Mouse (Mus musculus): ENCODE results near the gene Cntnap5c.
A peak's percentile ranks its signal among the peaks of the same experiment; 100 is the strongest.
"Not testable (repeated sequence)": the region's sequence is repeated elsewhere in the genome, so short reads cannot be mapped to it uniquely, and the experiment has no call there.

Cntnap5c gene

GRCm38 (mm10) chr17:57768622-57769610 lies at the start of gene Cntnap5c:
Cntnap5c (plus strand) TSS chr17:57769570.
- DNase-seq (ENCODE audit: low spot score), result no peak

- DNase-seq (ENCODE audit: low spot score), result no peak
Observed at GRCm38 (mm10) chr17:57742119-57742518, 27.3 kb upstream of the Cntnap5c start, which contains the start of gene Gm21834. Gm21834 (minus strand) TSS chr17:57742219.

- no peak for DNase-seq (ENCODE audit: low spot score)
Observed at GRCm38 (mm10) chr17:57758033-57758432, 11.3 kb upstream of the Cntnap5c start.

- no peak for DNase-seq (ENCODE audit: low spot score)
Observed at GRCm38 (mm10) chr17:57767306-57767705, 2.1 kb upstream of the Cntnap5c start.

- peak; percentile 7 for DNase-seq (ENCODE audit: low spot score)
Observed at GRCm38 (mm10) chr17:57770904-57771303, 1.5 kb downstream of the Cntnap5c start.

- no peak for DNase-seq (ENCODE audit: low spot score)
Observed at GRCm38 (mm10) chr17:57788161-57788799, 18.9 kb downstream of the Cntnap5c start.

- no peak for DNase-seq (ENCODE audit: low spot score)
Observed at GRCm38 (mm10) chr17:57795408-57795807, 26.0 kb downstream of the Cntnap5c start.

- no peak for DNase-seq (ENCODE audit: low spot score)
Observed at GRCm38 (mm10) chr17:57796668-57797311, 27.4 kb downstream of the Cntnap5c start.

- no peak for DNase-seq (ENCODE audit: low spot score)
Observed at GRCm38 (mm10) chr17:57799414-57799985, 30.1 kb downstream of the Cntnap5c start.

GRCm38 (mm10) chr17:57801180-57801579 lies 31.8 kb downstream of the Cntnap5c start:
- no peak for DNase-seq (ENCODE audit: low spot score)

GRCm38 (mm10) chr17:57837090-57837971 lies 68.0 kb downstream of the Cntnap5c start:
- no peak for DNase-seq (ENCODE audit: low spot score)

- DNase-seq (ENCODE audit: low spot score), result not testable (repeated sequence)
Observed at GRCm38 (mm10) chr17:57855811-57856210, 86.4 kb downstream of the Cntnap5c start.

- DNase-seq (ENCODE audit: low spot score), result no peak
Observed at GRCm38 (mm10) chr17:57865996-57866395, 96.6 kb downstream of the Cntnap5c start.

- DNase-seq (ENCODE audit: low spot score), result no peak
Observed at GRCm38 (mm10) chr17:57887742-57888389, 118.5 kb downstream of the Cntnap5c start.

GRCm38 (mm10) chr17:57911770-57912293 lies 142.5 kb downstream of the Cntnap5c start:
- DNase-seq (ENCODE audit: low spot score), result no peak

GRCm38 (mm10) chr17:57984230-57984629 lies 214.9 kb downstream of the Cntnap5c start:
- no peak for DNase-seq (ENCODE audit: low spot score)

GRCm38 (mm10) chr17:57988420-57988819 lies 219.1 kb downstream of the Cntnap5c start:
- no peak for DNase-seq (ENCODE audit: low spot score)

GRCm38 (mm10) chr17:57996461-57996860 lies 227.1 kb downstream of the Cntnap5c start:
- DNase-seq (ENCODE audit: low spot score), result no peak

- no peak for DNase-seq (ENCODE audit: low spot score)
Observed at GRCm38 (mm10) chr17:57999080-57999479, 229.7 kb downstream of the Cntnap5c start.

GRCm38 (mm10) chr17:58002845-58003244 lies 233.5 kb downstream of the Cntnap5c start:
- DNase-seq (ENCODE audit: low spot score), result no peak

Measured in adipocyte (in vitro differentiated cells).